Mouse (Mus musculus) ES-E14 (cell line): ENCODE data around the gene Slc7a11.

Source experiments
- HCFC1 ChIP-seq: IDR thresholded peaks from 2 replicates; pipeline ENCODE4 v1.6.1; 2012; ENCODE audit warnings: low read length, inconsistent platforms, borderline replicate concordance; ENCODE audit not compliant: insufficient read depth
- MAFK ChIP-seq: IDR thresholded peaks from 2 replicates; pipeline ENCODE4 v1.6.1; 2014; ENCODE audit warnings: mild to moderate bottlenecking, low read depth, low read length, inconsistent platforms; ENCODE audit not compliant: insufficient read depth

DNA sequence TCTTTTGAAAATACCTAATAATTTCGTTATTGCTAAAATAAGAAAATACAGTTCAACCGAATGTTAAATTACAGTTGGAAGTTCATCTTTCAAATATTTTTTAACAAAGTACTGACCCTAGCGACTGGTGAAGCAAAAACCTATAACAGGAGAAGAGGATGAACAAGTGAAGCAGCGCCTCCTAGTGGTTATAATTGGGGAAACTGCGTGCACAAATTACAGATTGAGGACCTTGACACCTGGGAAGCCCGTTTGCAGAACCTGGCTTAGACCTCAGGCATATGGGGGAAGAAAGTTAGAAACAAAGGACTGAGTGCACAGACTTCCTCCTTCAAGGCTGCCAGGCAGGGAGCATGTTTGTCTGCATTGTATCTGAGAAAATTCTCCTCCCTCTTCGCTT, 366.4 kb downstream of the Slc7a11 start:
- TF ChIP-seq HCFC1 = no peak
- no peak for TF ChIP-seq MAFK
